Mouse (Mus musculus) bone marrow, adult 2 months (tissue): ENCODE measurements around the gene Prss57.

ENCODE experiments used
- CTCF ChIP-seq: fragments of 200-500 bp; IDR thresholded peaks from 2 replicates; pipeline ENCODE4 v1.5.1; 2011; ENCODE audit warnings: low read length, control low read depth; ENCODE audit not compliant: control insufficient read depth, insufficient read depth
- POLR2A ChIP-seq: fragments of 200-500 bp; IDR thresholded peaks from 2 replicates; pipeline ENCODE4 v1.6.1; 2011; ENCODE audit warnings: low read depth, mild to moderate bottlenecking, control low read depth, low read length, borderline replicate concordance; ENCODE audit not compliant: control insufficient read depth

- TF ChIP-seq CTCF, result no peak
- no peak for TF ChIP-seq POLR2A
Observed at GRCm38 (mm10) chr10:79748496-79748895, 42.3 kb downstream of the Prss57 start.
